Mouse (Mus musculus) retina, postnatal 7 days (tissue): Measurements from ENCODE around the gene Rpl29.

Experiments
- DNase-seq: peaks from one replicate; pipeline ENCODE4 v3.0.0-alpha.2; 2012; ENCODE audit warnings: low read depth, low spot score

Gene Rpl29

DNA sequence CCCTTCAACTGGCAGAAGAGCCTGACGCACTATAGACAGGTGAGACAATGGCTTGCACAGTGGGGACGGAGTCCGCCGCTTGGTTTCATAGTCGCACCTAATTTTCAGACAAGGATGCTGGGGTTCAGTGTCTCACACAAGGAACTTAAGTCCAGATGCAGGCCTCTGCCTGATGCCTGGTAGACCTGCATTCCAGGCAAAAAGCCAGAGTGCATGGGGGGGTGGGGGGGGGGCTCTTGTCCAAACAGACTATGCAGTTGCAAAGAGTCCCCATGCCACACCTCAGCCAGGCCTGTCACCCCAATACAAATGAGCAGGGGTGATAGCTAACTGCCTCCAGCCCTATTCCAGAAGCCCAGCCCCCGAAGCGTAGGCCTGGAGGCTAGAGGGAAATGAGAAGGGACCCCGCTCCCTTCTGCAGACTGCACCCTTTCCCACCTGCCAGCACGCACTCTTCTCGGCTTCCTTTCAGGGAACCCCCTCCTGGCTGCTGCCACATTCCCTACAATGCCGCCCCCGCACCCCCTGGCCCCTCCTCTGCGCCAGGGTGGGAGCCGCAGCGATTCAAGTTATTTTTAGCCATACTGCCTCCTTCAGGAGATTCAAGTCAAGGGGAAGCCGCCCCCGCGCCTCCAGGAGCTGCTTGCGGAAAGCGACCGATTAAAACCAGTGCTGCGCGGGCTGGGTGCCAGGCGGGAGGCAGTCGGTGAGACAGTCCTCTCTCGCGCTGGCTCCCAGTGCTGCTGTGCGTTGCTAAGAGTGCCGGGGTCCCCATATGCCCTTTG, 11.2 kb upstream of the Rpl29 start:
- DNase-seq: no peak

GRCm38 (mm10) chr9:106420608-106421007, 8.6 kb upstream of the Rpl29 start:
- no peak for DNase-seq

- no peak for DNase-seq
These were observed 8.0 kb upstream of the Rpl29 start for GRCm38 (mm10) chr9:106421033-106421864.

GRCm38 (mm10) chr9:106421865-106422160, 7.4 kb upstream of the Rpl29 start:
- DNase-seq: peak; percentile 82

- DNase-seq: no peak
These were observed 484 bp upstream of the Rpl29 start for GRCm38 (mm10) chr9:106428719-106429220.

GRCm38 (mm10) chr9:106430015-106430264, 686 bp downstream of the Rpl29 start:
- no peak for DNase-seq

DNA sequence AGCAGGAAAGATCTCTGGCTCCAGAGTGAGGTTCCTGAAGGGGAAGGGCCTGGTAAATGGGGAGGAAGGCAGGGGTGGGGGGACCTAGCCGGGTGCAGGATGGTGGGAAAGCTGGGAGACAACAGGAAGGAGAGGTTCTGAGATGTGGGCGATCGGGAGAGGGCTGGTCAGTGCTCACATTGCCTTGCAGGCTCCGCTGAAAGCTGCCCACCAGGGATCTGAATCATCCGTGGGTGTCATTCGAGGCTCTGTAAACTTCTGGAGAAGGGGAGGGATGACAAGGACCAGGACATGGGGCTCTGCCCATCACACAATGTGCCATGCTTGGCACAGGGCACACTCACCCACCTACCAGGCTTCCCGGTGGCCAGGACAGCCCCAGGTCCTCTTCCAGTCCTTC, 4.1 kb downstream of the Rpl29 start:
- no peak for DNase-seq

DNA sequence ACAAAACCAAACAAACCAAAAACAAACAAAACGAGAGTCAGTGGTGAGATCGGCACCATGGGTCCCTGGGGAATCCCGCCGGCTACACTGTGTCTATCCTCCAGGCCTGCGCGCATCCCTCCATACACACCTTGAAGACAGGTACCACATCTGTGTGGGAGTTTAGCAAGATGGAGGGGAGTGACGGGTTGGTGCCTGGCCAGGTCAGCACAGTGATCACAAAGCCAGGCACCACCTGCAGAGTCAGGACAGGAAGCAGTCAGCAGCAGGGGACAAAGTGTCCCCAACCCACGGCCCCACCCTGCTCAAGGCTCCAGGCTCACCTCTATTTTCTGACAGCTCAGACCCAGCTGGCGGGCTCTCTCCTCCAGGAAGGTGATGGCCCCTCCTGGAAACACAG, 7.3 kb downstream of the Rpl29 start:
- no peak for DNase-seq

DNA sequence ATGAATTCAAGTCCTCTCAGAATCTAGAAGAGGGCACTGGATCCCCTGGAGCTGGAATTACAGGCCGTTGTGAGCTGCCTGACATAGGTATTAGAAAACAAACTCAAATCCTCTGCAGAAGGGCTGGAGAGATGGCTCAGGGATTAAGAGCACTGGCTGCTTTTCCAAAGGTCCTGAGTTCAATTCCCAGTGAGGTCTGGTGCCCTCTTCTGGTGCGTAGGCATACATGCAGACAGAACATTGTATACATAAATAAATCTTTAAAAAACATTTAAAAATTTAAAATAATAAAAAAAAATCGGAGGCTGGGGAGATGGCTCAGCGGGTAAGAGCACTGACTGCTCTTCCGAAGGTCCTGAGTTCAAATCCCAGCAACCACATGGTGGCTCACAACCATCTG, 13.4 kb downstream of the Rpl29 start:
- no peak for DNase-seq

DNA sequence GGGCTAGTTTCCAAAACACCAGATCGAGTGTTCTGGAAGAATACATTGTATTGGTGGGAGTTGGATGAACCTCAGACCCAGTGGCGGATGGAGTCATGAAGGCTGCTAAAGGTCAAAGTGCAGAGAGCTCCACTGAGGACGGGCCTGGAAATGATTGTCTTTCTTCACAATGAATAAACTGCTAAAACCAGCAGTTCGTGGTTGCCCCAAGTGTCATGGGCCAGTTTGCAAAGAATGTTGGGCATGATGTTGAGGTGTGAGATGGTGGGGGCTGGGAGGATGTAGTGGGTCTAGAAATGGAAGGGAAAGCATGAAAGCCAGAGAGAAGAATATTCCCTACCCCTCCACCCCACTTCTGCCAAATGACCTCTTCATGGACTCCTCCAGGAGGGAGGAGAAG, 15.6 kb downstream of the Rpl29 start:
- no peak for DNase-seq

GRCm38 (mm10) chr9:106447348-106447747, 18.1 kb downstream of the Rpl29 start, which contains the start of the genes Abhd14b and Abhd14a:
Abhd14b (plus strand) TSS chr9:106447459.
Abhd14a (minus strand) TSS chr9:106447678.
- peak; percentile 73 for DNase-seq

- no peak for DNase-seq
These were observed 18.7 kb downstream of the Rpl29 start for GRCm38 (mm10) chr9:106447951-106448350.

- DNase-seq: no peak
These were observed 19.3 kb downstream of the Rpl29 start for GRCm38 (mm10) chr9:106448498-106449031.

DNA sequence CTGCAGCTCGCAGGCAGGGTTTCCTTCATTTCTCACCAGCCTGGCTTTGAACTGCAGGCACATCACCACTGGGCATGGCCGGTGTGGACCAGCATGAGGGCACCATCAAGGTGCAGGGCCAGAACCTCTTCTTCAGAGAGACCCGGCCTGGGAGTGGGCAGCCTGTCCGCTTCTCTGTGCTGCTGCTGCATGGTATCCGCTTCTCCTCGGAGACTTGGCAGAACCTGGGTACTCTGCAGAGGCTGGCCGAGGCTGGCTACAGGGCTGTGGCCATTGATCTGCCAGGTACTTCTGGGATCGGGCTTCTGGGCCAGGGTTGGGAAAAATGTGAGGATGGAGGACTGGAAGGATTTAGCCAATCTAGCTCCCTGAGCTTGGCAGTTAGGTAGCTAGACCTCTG, 20.7 kb downstream of the Rpl29 start:
- no peak for DNase-seq

DNA sequence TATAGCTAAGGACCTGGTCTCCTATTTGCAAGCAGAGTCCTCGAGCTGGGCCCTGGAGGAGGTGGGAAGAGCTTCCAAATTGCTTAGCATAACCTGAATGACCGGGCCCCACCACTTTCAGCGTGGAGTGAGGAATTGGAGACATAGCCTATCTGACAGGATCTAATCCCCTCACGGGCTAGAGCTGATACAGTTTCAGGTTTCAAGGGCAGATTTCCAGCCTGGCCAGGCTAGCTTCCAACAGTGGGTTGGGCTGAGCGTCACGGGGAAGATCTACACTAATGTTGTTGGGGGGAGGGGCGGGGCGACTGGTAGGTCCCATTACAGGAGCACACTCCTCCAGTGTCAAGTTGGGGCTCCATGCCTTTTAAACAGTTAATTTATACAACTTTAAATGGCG, 21.4 kb downstream of the Rpl29 start:
- DNase-seq: no peak

DNA sequence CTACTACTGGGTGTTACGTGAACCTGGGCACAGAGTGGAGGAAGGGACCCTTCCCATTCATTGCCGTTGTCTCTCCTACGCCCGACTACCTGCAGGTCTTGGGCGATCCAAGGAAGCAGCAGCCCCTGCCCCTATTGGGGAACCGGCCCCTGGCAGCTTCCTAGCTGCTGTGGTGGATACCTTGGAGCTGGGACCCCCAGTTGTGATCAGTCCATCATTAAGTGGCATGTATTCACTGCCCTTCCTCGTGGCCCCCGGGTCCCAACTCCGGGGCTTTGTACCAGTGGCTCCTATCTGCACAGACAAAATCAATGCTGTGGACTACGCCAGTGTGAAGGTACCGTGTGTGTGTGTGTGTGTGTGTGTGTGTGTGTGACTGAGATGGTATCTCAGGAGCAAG, 22.0 kb downstream of the Rpl29 start:
- DNase-seq: no peak

- DNase-seq: no peak
These were observed 22.6 kb downstream of the Rpl29 start for GRCm38 (mm10) chr9:106451899-106452298.

- no peak for DNase-seq
These were observed 23.1 kb downstream of the Rpl29 start for GRCm38 (mm10) chr9:106452351-106452750.

DNA sequence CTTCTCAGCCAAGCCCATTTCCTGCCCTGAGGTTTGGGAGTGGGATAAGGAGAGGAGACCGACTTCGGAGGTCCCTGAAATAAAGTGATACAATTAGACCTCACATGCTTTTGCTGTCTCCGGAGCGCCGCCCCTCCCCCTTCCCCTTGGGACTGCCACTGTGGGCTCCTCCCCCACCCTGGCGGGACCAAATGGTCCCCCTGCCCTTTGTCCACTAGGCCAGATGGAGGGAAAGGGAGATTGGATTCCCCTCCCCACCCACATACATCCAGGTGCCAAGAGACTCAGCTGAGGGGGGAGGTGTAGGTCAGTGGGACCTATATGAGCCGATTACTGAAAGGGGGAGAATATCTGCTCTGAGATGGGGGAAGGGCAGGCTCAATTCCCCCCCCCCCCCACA, 23.6 kb downstream of the Rpl29 start:
- no peak for DNase-seq

DNA sequence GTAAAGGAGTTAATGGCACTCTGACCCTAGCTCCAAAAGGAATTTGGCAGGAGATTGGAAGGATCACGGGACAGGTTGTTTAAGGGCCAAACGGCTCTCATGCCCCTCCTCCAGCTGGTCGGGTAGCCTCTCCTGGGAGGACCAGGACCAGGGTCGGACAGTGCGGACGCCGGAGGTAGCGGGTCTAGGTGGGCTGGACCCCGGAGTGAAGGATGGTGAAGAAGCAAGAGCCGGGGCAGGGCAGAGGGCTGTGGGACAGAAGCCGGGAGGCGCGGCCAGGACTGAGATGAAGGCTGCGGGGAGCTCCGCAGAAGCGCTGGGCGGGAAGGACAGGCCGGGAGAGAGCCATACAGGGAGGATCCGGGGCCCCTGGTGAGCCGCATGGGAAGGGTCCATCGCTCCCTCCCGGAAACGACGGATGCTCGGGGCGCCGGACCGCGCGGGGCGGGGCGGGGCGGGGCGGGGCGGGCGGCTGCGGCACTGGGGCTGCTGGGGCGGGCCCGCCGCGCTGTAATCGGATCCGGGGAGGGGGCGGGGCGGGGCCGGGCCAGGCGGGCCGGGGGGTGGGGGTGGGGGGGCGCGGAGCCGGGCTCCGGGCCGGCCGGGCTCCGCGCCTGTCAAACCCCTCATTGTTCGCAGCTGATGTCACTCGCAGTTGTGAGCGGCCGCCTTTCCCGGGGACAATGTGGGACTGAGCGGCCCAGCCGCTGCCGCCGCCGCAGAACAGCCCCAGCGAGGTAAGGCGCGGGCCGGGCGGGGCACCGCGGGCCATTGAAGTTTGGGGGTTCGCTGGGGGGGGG, 24.2 kb downstream of the Rpl29 start, which contains the start of gene Pcbp4:
TSS of gene Pcbp4 (plus strand) at position 21 of the 800 bp plus-strand sequence.
- no peak for DNase-seq

GRCm38 (mm10) chr9:106454071-106454761, 25.0 kb downstream of the Rpl29 start:
- DNase-seq: no peak
